Mouse (Mus musculus) gastrocnemius, adult 2 months (tissue): Measurements from ENCODE around the gene Zfp574. TPM values are rescaled to one million over a fixed set of nuclear protein-coding genes. Genes with fewer than 3 reads are reported as not detected.

Experiments used
- DNase-seq: peaks from one replicate; pipeline ENCODE4 v3.0.0; 2022
- H3K27ac ChIP-seq: fragments of 200-600 bp; 2 replicates; pipeline ENCODE4 v1.8.1; 2022; ENCODE audit warnings: mild to moderate bottlenecking
- H3K4me3 ChIP-seq: fragments of 200-600 bp; 2 replicates; pipeline ENCODE4 v1.8.1; 2022; ENCODE audit warnings: mild to moderate bottlenecking, moderate library complexity
- CTCF ChIP-seq: fragments of 200-600 bp; IDR thresholded peaks from 2 replicates; pipeline ENCODE4 v1.8.1; 2022; ENCODE audit warnings: antibody characterized with exemption, mild to moderate bottlenecking, moderate library complexity
- intact Hi-C: fragments of 180-260 bp; cut with DNase I; formaldehyde crosslinking; loops from one replicate; pipeline ENCODE4 v1.15.1; 2025
- microRNA-seq: library from miRNA; unstranded; fragments of <30 nt; microRNA quantifications from one replicate; pipeline ENCODE4 v1.2.0, GENCODE M21; 2021
- total RNA-seq, 2 experiments: library from RNA; stranded (reverse); gene quantifications; 2 replicates each; pipeline ENCODE4 v1.2.3; 2021

Gene Zfp574
- total RNA-seq, 2 experiments from 2014 or later = 7.2 to 9.2 TPM

DNA sequence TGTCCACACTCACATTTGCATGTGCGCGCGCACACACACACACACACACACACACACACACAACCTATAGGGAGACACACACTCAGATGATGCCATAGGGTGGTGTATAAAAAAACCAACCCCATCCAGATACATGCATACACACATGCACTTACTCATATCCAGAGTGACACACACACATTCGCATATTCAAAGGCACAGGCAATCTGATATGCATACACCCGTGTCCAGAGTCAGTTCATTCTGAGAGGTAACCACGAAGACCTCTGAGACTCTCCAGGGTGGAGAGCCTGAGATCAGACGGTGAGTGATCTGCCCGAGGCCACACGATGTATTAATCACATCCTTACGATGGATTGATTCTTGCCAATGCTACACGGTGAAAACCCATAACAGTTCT lies 58.2 kb downstream of the Zfp574 start:
- intact Hi-C loops = loop anchor here (10.0 kb wide), 2 partner anchors 204 to 274 kb away; no protein-coding TSS in a partner anchor
- DNase-seq = no peak
- no peak overlapping the region for H3K27ac ChIP-seq
- no peak overlapping the region for H3K4me3 ChIP-seq
- TF ChIP-seq CTCF = no peak

GRCm38 (mm10) chr7:25131247-25131646 lies 58.9 kb downstream of the Zfp574 start:
- Histone ChIP-seq H3K4me3 (no peak overlapping the region), H3K27ac (no peak overlapping the region)
- intact Hi-C loops = loop anchor here (10.0 kb wide), 2 partner anchors 204 to 274 kb away; no protein-coding TSS in a partner anchor
- no peak for DNase-seq
- TF ChIP-seq CTCF = no peak

- Histone ChIP-seq H3K27ac (no peak overlapping the region), H3K4me3 (peak overlapping the region; percentile 40)
- no peak for TF ChIP-seq CTCF
- DNase-seq = no peak
- intact Hi-C loops = loop anchor here (10.0 kb wide), 2 partner anchors 202 to 272 kb away; no protein-coding TSS in a partner anchor
These were observed 60.1 kb downstream of the Zfp574 start for GRCm38 (mm10) chr7:25132318-25132960.

Small RNA genes lying within 50 kb of the gene (microRNA-seq; reads per million reads assigned to microRNA genes)
- not detected for gene Mir6537

Other genes with a start within 250 kb of the Zfp574 start
- not detected for gene Gm9844, start 210.4 kb upstream of the Zfp574 start, total RNA-seq
- not detected for gene Lypd4, start 202.6 kb upstream of the Zfp574 start, total RNA-seq
- not detected for gene Dmrtc2, start 202.5 kb upstream of the Zfp574 start, total RNA-seq
- 100 to 1,000 TPM; 326 to 419 TPM for gene Rps19, start 188.2 kb upstream of the Zfp574 start, total RNA-seq
- gene Cd79a, start 175.2 kb upstream of the Zfp574 start, total RNA-seq = not detected
- 10 to 100 TPM; 28.4 to 29.3 TPM for gene Arhgef1, start 169.7 kb upstream of the Zfp574 start, total RNA-seq
- not detected for gene Gm4881, start 128.1 kb upstream of the Zfp574 start, total RNA-seq
- 100 to 1,000 TPM; 231 to 243 TPM for gene Rabac1, start 99.8 kb upstream of the Zfp574 start, total RNA-seq
- not detected for gene Atp1a3, start 66.6 kb upstream of the Zfp574 start, total RNA-seq
- gene Grik5, start 221 bp upstream of the Zfp574 start, total RNA-seq = 1 to 10 TPM; 2.4 to 3.1 TPM
- gene Pou2f2, start 107.2 kb downstream of the Zfp574 start, total RNA-seq = under 1 TPM; 0.08 to 0.13 TPM
- 1 to 10 TPM; 9.3 to 9.4 TPM for gene Dedd2, start 148.0 kb downstream of the Zfp574 start, total RNA-seq
- 1 to 10 TPM; 5.5 to 6.1 TPM for gene Zfp526, start 148.9 kb downstream of the Zfp574 start, total RNA-seq
- 10 to 100 TPM; 74.1 to 77.4 TPM for gene Gsk3a, start 165.3 kb downstream of the Zfp574 start, total RNA-seq
- gene Erf, start 178.2 kb downstream of the Zfp574 start, total RNA-seq = 1 to 10 TPM; 5.4 to 7.4 TPM
- 10 to 100 TPM; 37.0 to 40.4 TPM for gene Cic, start 195.1 kb downstream of the Zfp574 start, total RNA-seq
- gene Pafah1b3, start 225.4 kb downstream of the Zfp574 start, total RNA-seq = under 1 TPM; 0.38 to 0.86 TPM
- gene Prr19, start 228.8 kb downstream of the Zfp574 start, total RNA-seq = not detected
- gene Tmem145, start 233.5 kb downstream of the Zfp574 start, total RNA-seq = not detected
- 10 to 100 TPM; 16.9 to 19.6 TPM for gene Megf8, start 244.6 kb downstream of the Zfp574 start, total RNA-seq